ENCODE assay signal across 9 mouse cellular contexts in genomic region chr2:92055831-92056236, GRCm38 (mm10). TPM values are rescaled to one million over a fixed set of nuclear protein-coding genes. Genes with fewer than 3 reads are reported as not detected.
A peak's percentile ranks its signal among the peaks of the same experiment; 100 is the strongest.
DNase-seq lines count a peak whose midpoint lies in the region; ATAC-seq and TF ChIP-seq lines count a peak whose summit lies in the region.
"Had no signal": no experiment of that assay in that cellular context is flagged by ENCODE, and none has a peak within 500 bp of the region (broad histone marks: within the 10 kb centered on the region; RNA-seq: fewer than 3 reads in every experiment).

No protein-coding gene starts in this region.

- TF ChIP-seq CTCF in liver, adult 2 months (IDR thresholded peaks at IDR 0.05; ENCODE audit: low read depth, low read length): peak; percentile 51; the same call in 1 of the 2 replicates

- H3K79me2 ChIP-seq in liver, adult 2 months (ENCODE audit: control insufficient read depth, insufficient read depth, low read length): no peaks in the 10 kb centered on the region

- peaks cover 79% of the 10 kb centered on the region for H3K27me3 ChIP-seq in erythroblast, embryonic 14.5 days (ENCODE audit: control insufficient read depth)
- peaks cover 63% of the 10 kb centered on the region for H3K27me3 ChIP-seq in heart, embryonic 10.5 days (ENCODE audit: insufficient read depth, poor library complexity, severe bottlenecking)
- H3K27me3 ChIP-seq in kidney, embryonic 14.5 days (ENCODE audit: control insufficient read depth, insufficient read depth, low read length): peaks cover 25% of the 10 kb centered on the region
- no peaks in the 10 kb centered on the region for H3K27me3 ChIP-seq in liver, adult 2 months (ENCODE audit: control insufficient read depth, insufficient read depth, low read length)
- peaks cover 4% of the 10 kb centered on the region; the same call in 1 of the 2 replicates for H3K27me3 ChIP-seq in midbrain, embryonic 16.5 days (ENCODE audit: control insufficient read depth, insufficient read depth, low read depth, low read length)

- H3K36me3 ChIP-seq in erythroblast, embryonic 14.5 days (ENCODE audit: control insufficient read depth): no peaks in the 10 kb centered on the region
- H3K36me3 ChIP-seq in heart, embryonic 10.5 days: no peaks in the 10 kb centered on the region
- H3K36me3 ChIP-seq in kidney, embryonic 14.5 days (ENCODE audit: control insufficient read depth, insufficient read depth, low read length): no peaks in the 10 kb centered on the region
- H3K36me3 ChIP-seq in liver, adult 2 months (ENCODE audit: control insufficient read depth, insufficient read depth, low read length): no peaks in the 10 kb centered on the region
- no peaks in the 10 kb centered on the region for H3K36me3 ChIP-seq in midbrain, embryonic 16.5 days (ENCODE audit: control insufficient read depth, insufficient read depth, low read length)
- H3K36me3 ChIP-seq: G1E had no signal

- H3K27ac ChIP-seq in heart, embryonic 10.5 days: peak overlapping the region; percentile 87
- H3K27ac ChIP-seq in kidney, embryonic 14.5 days (ENCODE audit: low read depth, low read length): peak overlapping the region; percentile 80
- peak overlapping the region; percentile 35; the same call in 1 of the 2 replicates for H3K27ac ChIP-seq in liver, adult 2 months (replicated peaks; ENCODE audit: insufficient read depth, low read depth, low read length)
- 0 out of 2 replicates have a peak overlapping the region, but pooled peaks have one; percentile 9 for H3K27ac ChIP-seq in midbrain, embryonic 16.5 days (ENCODE audit: low read length)

- H3K4me1 ChIP-seq in erythroblast, embryonic 14.5 days (ENCODE audit: control insufficient read depth): peaks cover 24% of the 10 kb centered on the region
- peaks cover 30% of the 10 kb centered on the region for H3K4me1 ChIP-seq in heart, embryonic 10.5 days
- 0 out of 2 replicates have a peak, but pooled peaks cover 6% of the 10 kb centered on the region for H3K4me1 ChIP-seq in kidney, embryonic 14.5 days (ENCODE audit: control insufficient read depth, insufficient read depth, low read length)
- peaks cover 5% of the 10 kb centered on the region; the same call in 1 of the 2 replicates for H3K4me1 ChIP-seq in liver, adult 2 months (ENCODE audit: control insufficient read depth, insufficient read depth, low read length)
- peaks cover 14% of the 10 kb centered on the region for H3K4me1 ChIP-seq in midbrain, embryonic 16.5 days (ENCODE audit: control insufficient read depth, insufficient read depth, low read length)

- H3K4me2 ChIP-seq in kidney, embryonic 14.5 days (replicated peaks; ENCODE audit: low read depth, low read length): peak overlapping the region; percentile 69
- peak overlapping the region; percentile 59 for H3K4me2 ChIP-seq in midbrain, embryonic 16.5 days (ENCODE audit: low read length)

- H3K9ac ChIP-seq in kidney, embryonic 14.5 days (ENCODE audit: low read depth, low read length): peak overlapping the region; percentile 57; the same call in 1 of the 2 replicates
- peak overlapping the region; percentile 70 for H3K9ac ChIP-seq in liver, adult 2 months (ENCODE audit: low read depth, low read length)
- H3K9ac ChIP-seq in midbrain, embryonic 16.5 days (ENCODE audit: low read depth, low read length): peak overlapping the region; percentile 58

- peak overlapping the region; percentile 39 for H3K4me3 ChIP-seq in erythroblast, embryonic 14.5 days (replicated peaks)
- H3K4me3 ChIP-seq in heart, embryonic 10.5 days: peak overlapping the region; percentile 62
- peak overlapping the region; percentile 32 for H3K4me3 ChIP-seq in kidney, embryonic 14.5 days (ENCODE audit: low read length)
- no peak overlapping the region; the same call in 1 of the 2 replicates for H3K4me3 ChIP-seq in liver, adult 2 months (ENCODE audit: insufficient read depth, low read depth, low read length)
- peak overlapping the region; percentile 33 for H3K4me3 ChIP-seq in midbrain, embryonic 16.5 days (ENCODE audit: low read depth, low read length)

- 3% methylated on average over 14 of the region's 14 CpGs for WGBS in heart, embryonic 10.5 days
- WGBS in kidney, embryonic 14.5 days: under 1% methylated on average over 14 of the region's 14 CpGs
- 17% methylated on average over 14 of the region's 14 CpGs for WGBS in liver, adult 2 months
- WGBS in midbrain, embryonic 16.5 days: under 1% methylated on average over 14 of the region's 14 CpGs

- no peak for TF ChIP-seq POLR2A in liver, adult 2 months (IDR thresholded peaks at IDR 0.05; ENCODE audit: extremely low read depth, insufficient read depth, low read length)

- H3K9me3 ChIP-seq in erythroblast, embryonic 14.5 days (ENCODE audit: control insufficient read depth, low read length): peaks cover 8% of the 10 kb centered on the region
- H3K9me3 ChIP-seq in heart, embryonic 10.5 days: no peaks in the 10 kb centered on the region
- H3K9me3 ChIP-seq in kidney, embryonic 14.5 days (ENCODE audit: control insufficient read depth, low read length): no peaks in the 10 kb centered on the region
- no peaks in the 10 kb centered on the region for H3K9me3 ChIP-seq in midbrain, embryonic 16.5 days (replicated peaks; ENCODE audit: control insufficient read depth, low read length, poor library complexity, severe bottlenecking)

- no peak for ATAC-seq in erythroblast, adult 5-6 weeks (replicated peaks; ENCODE audit: low FRiP score, poor library complexity, severe bottlenecking)
- peak; percentile 52; the same call in 1 of the 2 replicates for ATAC-seq in kidney, embryonic 14.5 days (ENCODE audit: low FRiP score, low TSS enrichment)
- 0 out of 2 replicates have a peak, but pooled peaks have one; percentile 22 for ATAC-seq in midbrain, embryonic 16.5 days

- peak; percentile 75 for DNase-seq in embryo, embryonic 9.5 days (ENCODE audit: extremely low spot score)
- peak; percentile 82 for DNase-seq in heart, embryonic 10.5 days (ENCODE audit: low spot score)
- peak; percentile 21 for DNase-seq in liver, adult 2 months (ENCODE audit: extremely low read depth, low read depth, low spot score)
- peak; percentile 6 to 21 for DNase-seq in spleen, postnatal 36 days (ENCODE audit: low spot score in 2 of 2)

RNA-seq across cellular contexts. Expression of gene Creb3l1, which starts 31.5 kb away (rescaled TPM):
- polyA plus RNA-seq in erythroblast, embryonic 14.5 days (2012): 0.03 and 0.06 TPM in 2 replicates
- total RNA-seq in erythroblast, adult 5-6 weeks (2015; ENCODE audit: low replicate concordance): 0.38 and 1.7 TPM in 2 replicates
- total RNA-seq in erythroblast, adult 5-6 weeks (2017; ENCODE audit: low replicate concordance): 0.68 TPM in 1 of 2 replicates, not detected in the other
- 7.2 and 8.6 TPM in 2 replicates for polyA plus RNA-seq in heart, embryonic 10.5 days (2016; fragmentation: Nextera tagmentation; extraction: Ambion mirVana)
- 11.1 and 15.0 TPM in 2 replicates for polyA plus RNA-seq in kidney, embryonic 14.5 days (2014; fragmentation: Nextera tagmentation; extraction: Ambion mirVana)
- 0.18 and 0.20 TPM in 2 replicates for total RNA-seq in liver, adult 2 months (2014; rRNA removed)
- 0.40 and 0.68 TPM in 2 replicates for polyA plus RNA-seq in liver, adult 2 months (2012; rRNA removed)
- polyA plus RNA-seq in midbrain, embryonic 16.5 days (2015; fragmentation: Nextera tagmentation; extraction: Ambion mirVana): 1.2 and 1.9 TPM in 2 replicates

RNA-seq across cellular contexts. Expression of gene Phf21a, which starts 37.1 kb away (rescaled TPM):
- 0.10 and 0.15 TPM in 2 replicates for polyA plus RNA-seq in erythroblast, embryonic 14.5 days (2012)
- total RNA-seq in erythroblast, adult 5-6 weeks (2015; ENCODE audit: low replicate concordance): 11.1 and 27.0 TPM in 2 replicates
- 15.2 and 17.0 TPM in 2 replicates for total RNA-seq in erythroblast, adult 5-6 weeks (2017; ENCODE audit: low replicate concordance)
- 20.6 and 30.3 TPM in 2 replicates for polyA plus RNA-seq in heart, embryonic 10.5 days (2016; fragmentation: Nextera tagmentation; extraction: Ambion mirVana)
- 25.3 and 36.3 TPM in 2 replicates for polyA plus RNA-seq in kidney, embryonic 14.5 days (2014; fragmentation: Nextera tagmentation; extraction: Ambion mirVana)
- total RNA-seq in liver, adult 2 months (2014; rRNA removed): 14.5 and 14.8 TPM in 2 replicates
- polyA plus RNA-seq in liver, adult 2 months (2012; rRNA removed): 8.3 and 11.4 TPM in 2 replicates
- polyA plus RNA-seq in midbrain, embryonic 16.5 days (2015; fragmentation: Nextera tagmentation; extraction: Ambion mirVana): 33.6 and 36.0 TPM in 2 replicates

Comparison
In these comparisons a context has a peak if more than half of its experiments do, and no peak if none do; other contexts are left out.
1. DNase-seq: peak in every context shown above with its lines; median percentile 82 in heart, embryonic 10.5 days; 75 in embryo, embryonic 9.5 days; 21 in liver, adult 2 months; 14 in spleen, postnatal 36 days.
2. H3K27ac ChIP-seq: peak in every context shown above with its lines; median percentile 87 in heart, embryonic 10.5 days; 80 in kidney, embryonic 14.5 days; 35 in liver, adult 2 months; 9 in midbrain, embryonic 16.5 days.